Mouse (Mus musculus) frontal cortex, adult 2 months (tissue): ENCODE measurements at regions not wholly inside any gene's neighbourhood (a gene's known extent, or its start where the extent isn't known, plus 50 kb on each side); places are given as distances from the start of the nearest gene placed in this dataset.

Source experiments
- DNase-seq, 2 experiments: peaks; one replicate each; pipeline ENCODE4 v3.0.0; 2022; ENCODE audit warnings: low spot score in 1 of 2; ENCODE audit errors: extremely low spot score in 1 of 2

GRCm38 (mm10) chr5:12219424-12220107, 163.6 kb upstream of the Sema3d start:
- DNase-seq = no peak

- no peak for DNase-seq
Observed at GRCm38 (mm10) chr5:12222622-12223021, 160.6 kb upstream of the Sema3d start.

- DNase-seq = no peak
Observed at GRCm38 (mm10) chr5:12233377-12234096, 149.6 kb upstream of the Sema3d start.

- peak in 1 of 2 experiments; percentile 1 for DNase-seq
Observed at GRCm38 (mm10) chr5:12243179-12243805, 139.9 kb upstream of the Sema3d start.

- DNase-seq = no peak
Observed at GRCm38 (mm10) chr5:12293685-12294084, 89.5 kb upstream of the Sema3d start.

GRCm38 (mm10) chr5:12297331-12297730, 85.9 kb upstream of the Sema3d start:
- no peak for DNase-seq

GRCm38 (mm10) chr5:12301833-12302808, 81.1 kb upstream of the Sema3d start:
- no peak for DNase-seq

- no peak for DNase-seq
Observed at GRCm38 (mm10) chr5:12309408-12309807, 73.8 kb upstream of the Sema3d start.

GRCm38 (mm10) chr5:12332648-12333305, 50.4 kb upstream of the Sema3d start:
- no peak for DNase-seq
